Mouse (Mus musculus) limb, embryonic 14.5 days (tissue): ENCODE measurements at regions not wholly inside any gene's neighbourhood (a gene's known extent, or its start where the extent isn't known, plus 50 kb on each side); places are given as distances from the start of the nearest gene placed in this dataset.

Experiments used
- ATAC-seq: fragments of 200-750 bp; cut with Nextera tagmentation; 2 replicates; pipeline ENCODE4 v1.8.0; 2017; ENCODE audit warnings: low read depth, moderate number of reproducible peaks, moderate TSS enrichment; ENCODE audit not compliant: low FRiP score
- DNase-seq: peaks from one replicate; pipeline ENCODE4 v3.0.0-alpha.2; 2015; ENCODE audit warnings: low spot score
- H3K27ac ChIP-seq: fragments of 300-500 bp; sonication (generic); replicated peaks from 2 replicates; pipeline ENCODE4 v1.5.1; 2014; ENCODE audit warnings: low read depth, mild to moderate bottlenecking, low read length, moderate library complexity, mixed read lengths
- H3K27me3 ChIP-seq: fragments of 300-500 bp; sonication (generic); 2 replicates; pipeline ENCODE4 v1.6.1; 2014; ENCODE audit warnings: low read length, mixed read lengths; ENCODE audit not compliant: control insufficient read depth, insufficient read depth
- H3K36me3 ChIP-seq: fragments of 300-500 bp; sonication (generic); 2 replicates; pipeline ENCODE4 v1.6.1; 2014; ENCODE audit warnings: mild to moderate bottlenecking, low read length, moderate library complexity, mixed read lengths; ENCODE audit not compliant: control insufficient read depth, insufficient read depth
- H3K4me1 ChIP-seq: fragments of 300-500 bp; sonication (generic); 2 replicates; pipeline ENCODE4 v1.6.1; 2014; ENCODE audit warnings: antibody characterized with exemption, low read length, mixed read lengths; ENCODE audit not compliant: control insufficient read depth, insufficient read depth
- H3K4me2 ChIP-seq: fragments of 300-500 bp; sonication (generic); replicated peaks from 2 replicates; pipeline ENCODE4 v1.6.1; 2014; ENCODE audit warnings: low read depth, mild to moderate bottlenecking, low read length, moderate library complexity; ENCODE audit not compliant: severe bottlenecking
- H3K4me3 ChIP-seq: fragments of 300-500 bp; sonication (generic); replicated peaks from 2 replicates; pipeline ENCODE4 v1.5.1; 2014; ENCODE audit warnings: low read length
- H3K9ac ChIP-seq: fragments of 300-500 bp; sonication (generic); 2 replicates; pipeline ENCODE4 v1.6.1; 2014; ENCODE audit warnings: mild to moderate bottlenecking, low read depth, low read length, moderate library complexity; ENCODE audit not compliant: severe bottlenecking
- H3K9me3 ChIP-seq: fragments of 300-500 bp; sonication (generic); 2 replicates; pipeline ENCODE4 v1.6.1; 2016; ENCODE audit warnings: low read length; ENCODE audit not compliant: control insufficient read depth
- POLR2A ChIP-seq: fragments of 200-500 bp; IDR thresholded peaks from 2 replicates; pipeline ENCODE4 v1.8.0; 2012; ENCODE audit warnings: inconsistent platforms, mild to moderate bottlenecking, moderate library complexity, borderline replicate concordance; ENCODE audit not compliant: insufficient read depth, insufficient read length; ENCODE audit errors: extremely low read depth
- WGBS: fragments of 180-500 bp; shearing (Covaris S2); extraction: QIAGEN DNeasy Blood & Tissue Kit; methylation state at CpG from one replicate; pipeline ENCODE4 v1.1.7; 2014; 5-methylcytosine and 5-hydroxymethylcytosine counted together

DNA sequence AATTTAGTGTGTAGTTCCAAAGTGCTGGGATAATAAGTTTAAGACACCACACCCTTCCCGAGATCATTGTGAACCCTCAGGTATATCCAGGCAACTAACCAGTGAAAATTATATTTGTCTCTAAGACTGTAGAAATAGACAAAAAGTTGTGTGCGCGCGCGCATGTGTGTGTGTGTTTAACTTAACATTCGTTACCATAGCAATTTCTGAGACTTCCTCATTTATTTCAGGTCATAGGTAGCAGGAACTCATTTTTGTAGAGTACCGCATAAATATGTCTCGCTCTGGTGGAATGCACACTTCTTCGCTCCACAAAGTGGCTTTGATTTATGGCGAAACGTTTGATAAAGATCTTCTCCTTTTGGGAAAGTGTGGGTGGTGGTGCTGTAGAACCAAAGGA, 164.2 kb upstream of the Nrip1 start:
- peaks cover 5% of the 10 kb centered on the region; the same call in 1 of the 2 replicates for H3K4me1 ChIP-seq
- no peak for TF ChIP-seq POLR2A
- H3K9me3 ChIP-seq: no peaks in the 10 kb centered on the region
- WGBS: 82% methylated on average over 11 of the region's 11 CpGs
- no peaks in the 10 kb centered on the region for H3K27me3 ChIP-seq
- no peak overlapping the region for H3K4me2 ChIP-seq
- H3K9ac ChIP-seq: no peak overlapping the region
- H3K4me3 ChIP-seq: no peak overlapping the region
- no peak overlapping the region for H3K27ac ChIP-seq
- ATAC-seq: no peak
- no peaks in the 10 kb centered on the region for H3K36me3 ChIP-seq
- no peak for DNase-seq

DNA sequence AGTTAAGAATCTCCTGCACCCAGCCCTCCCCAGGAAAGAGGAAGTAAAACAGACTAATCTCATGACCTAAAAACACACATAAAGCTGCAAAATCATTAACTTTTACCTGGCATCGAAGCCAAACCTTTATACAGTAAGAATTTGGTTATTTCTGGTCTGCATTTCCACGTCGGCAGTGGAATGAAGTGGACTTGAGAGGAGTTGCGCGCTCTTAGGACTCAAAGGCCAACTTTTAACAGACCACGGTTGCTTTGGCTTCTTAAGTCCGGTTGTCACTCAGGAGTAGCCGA, 159.2 kb upstream of the Nrip1 start:
- H3K27me3 ChIP-seq: no peaks in the 10 kb centered on the region
- H3K4me2 ChIP-seq: no peak overlapping the region
- H3K9ac ChIP-seq: no peak overlapping the region
- WGBS: 81% methylated on average over 8 of the region's 8 CpGs
- H3K4me1 ChIP-seq: no peaks in the 10 kb centered on the region
- DNase-seq (no peak), ATAC-seq (no peak)
- H3K27ac ChIP-seq: no peak overlapping the region
- no peaks in the 10 kb centered on the region for H3K36me3 ChIP-seq
- H3K9me3 ChIP-seq: no peaks in the 10 kb centered on the region
- TF ChIP-seq POLR2A: no peak
- no peak overlapping the region for H3K4me3 ChIP-seq

DNA sequence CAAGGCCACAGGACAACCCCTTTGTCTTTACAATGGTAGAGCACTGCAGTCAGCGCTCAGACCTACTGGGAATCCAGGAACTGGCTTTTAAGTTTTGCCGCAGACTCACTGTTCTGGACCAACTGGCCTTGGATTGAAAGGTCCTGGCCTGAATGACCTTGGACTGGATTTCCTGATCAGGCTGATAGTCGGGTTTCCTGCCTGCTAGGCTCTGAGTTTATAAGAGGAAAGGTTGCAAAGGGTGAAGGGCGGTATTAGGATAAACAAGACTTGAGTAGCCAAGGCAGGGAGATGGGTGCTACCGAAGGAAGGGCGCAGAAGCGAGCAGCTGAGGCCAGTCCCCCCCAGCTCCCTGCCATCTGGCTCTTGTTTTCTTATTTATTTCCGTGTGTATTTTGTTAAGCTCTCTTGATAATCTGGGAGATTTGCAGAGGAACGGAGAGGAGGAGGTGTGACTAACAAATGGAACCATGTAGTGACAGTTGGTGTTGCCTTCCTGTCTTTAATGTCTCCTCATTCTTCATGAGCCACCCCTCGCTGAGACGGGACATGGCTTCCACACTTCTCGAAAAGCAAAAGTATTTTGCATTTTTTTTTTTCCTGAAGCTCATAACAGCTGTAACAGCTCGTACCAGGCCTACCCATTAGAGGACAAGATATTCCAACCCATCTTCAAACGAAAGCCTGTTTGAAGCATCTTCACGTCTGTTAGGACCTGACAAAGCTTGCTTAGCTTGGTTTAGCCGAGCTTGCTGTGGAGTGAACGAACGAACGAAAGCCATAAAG, 158.7 kb upstream of the Nrip1 start:
- no peak for TF ChIP-seq POLR2A
- H3K4me2 ChIP-seq: no peak overlapping the region
- H3K27me3 ChIP-seq: no peaks in the 10 kb centered on the region
- no peak overlapping the region for H3K9ac ChIP-seq
- ATAC-seq (no peak), DNase-seq (no peak)
- H3K4me3 ChIP-seq: no peak overlapping the region
- no peaks in the 10 kb centered on the region for H3K9me3 ChIP-seq
- 52% methylated on average over 19 of the region's 19 CpGs for WGBS
- no peaks in the 10 kb centered on the region for H3K36me3 ChIP-seq
- no peaks in the 10 kb centered on the region for H3K4me1 ChIP-seq
- H3K27ac ChIP-seq: no peak overlapping the region

DNA sequence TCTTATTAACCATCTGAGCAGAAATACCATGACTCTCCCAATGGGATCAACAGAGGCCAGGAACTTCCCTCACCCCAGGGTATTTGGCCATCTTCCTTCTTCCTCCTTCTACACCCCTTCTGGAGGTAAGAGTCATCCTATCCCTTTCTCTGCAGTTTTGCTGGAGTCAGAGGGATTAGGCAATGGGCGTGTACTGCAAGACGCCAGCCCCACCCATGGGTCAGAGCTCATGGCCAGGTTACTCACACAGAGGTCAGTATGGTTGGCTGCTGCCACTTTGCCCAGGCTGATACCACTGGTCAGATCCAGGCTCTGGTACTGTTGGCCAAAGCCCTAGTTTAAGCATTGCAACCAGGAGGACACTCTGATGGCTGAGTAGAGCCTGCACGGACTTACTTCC, 157.3 kb upstream of the Nrip1 start:
- no peaks in the 10 kb centered on the region for H3K4me1 ChIP-seq
- DNase-seq (no peak), ATAC-seq (no peak)
- 94% methylated on average over 3 of the region's 3 CpGs for WGBS
- H3K27ac ChIP-seq: no peak overlapping the region
- H3K36me3 ChIP-seq: no peaks in the 10 kb centered on the region
- H3K9me3 ChIP-seq: no peaks in the 10 kb centered on the region
- H3K27me3 ChIP-seq: no peaks in the 10 kb centered on the region
- no peak overlapping the region for H3K9ac ChIP-seq
- H3K4me2 ChIP-seq: no peak overlapping the region
- TF ChIP-seq POLR2A: no peak
- H3K4me3 ChIP-seq: no peak overlapping the region

DNA sequence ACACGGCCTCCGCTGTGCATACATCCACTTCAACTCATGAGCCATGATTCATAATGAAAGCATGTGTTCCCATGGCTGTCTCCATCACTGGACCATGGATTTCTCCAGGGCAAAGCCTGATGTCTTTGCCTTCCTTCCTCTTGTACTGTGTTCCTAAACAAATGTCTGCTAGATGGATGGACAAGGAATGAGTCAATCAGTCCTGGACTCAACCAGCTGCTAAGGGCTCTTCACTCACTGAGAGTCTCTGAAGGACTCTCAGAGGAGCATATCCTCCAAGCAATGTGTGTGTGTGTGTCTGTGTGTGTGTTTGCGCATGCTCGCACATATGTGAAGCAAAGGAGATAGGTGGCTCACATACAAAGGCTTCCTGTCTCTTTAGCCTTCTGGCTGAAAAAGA, 156.0 kb upstream of the Nrip1 start:
- 100% methylated on average over 4 of the region's 4 CpGs for WGBS
- no peak for TF ChIP-seq POLR2A
- Histone ChIP-seq H3K4me2 (no peak overlapping the region), H3K27ac (no peak overlapping the region), H3K9me3 (no peaks in the 10 kb centered on the region), H3K4me3 (no peak overlapping the region), H3K36me3 (no peaks in the 10 kb centered on the region), H3K27me3 (no peaks in the 10 kb centered on the region), H3K4me1 (no peaks in the 10 kb centered on the region), H3K9ac (no peak overlapping the region)
- DNase-seq (no peak), ATAC-seq (no peak)
